Mouse (Mus musculus): Measurements from ENCODE around the gene Rpap2. TPM values are rescaled to one million over a fixed set of nuclear protein-coding genes. Genes with fewer than 3 reads are reported as not detected.
A peak's percentile ranks its signal among the peaks of the same experiment; 100 is the strongest.

Gene Rpap2
- polyA plus RNA-seq, 1 experiment, result 47.0 TPM

GRCm38 (mm10) chr5:107687592-107688498, 90.7 kb downstream of the Rpap2 start:
- Histone ChIP-seq H3K36me3 (ENCODE audit: control insufficient read depth, insufficient read depth, low read length, poor library complexity, severe bottlenecking) (no peaks in the 10 kb centered on the region), H3K9me3 (replicated peaks; ENCODE audit: control insufficient read depth, insufficient read depth, low read length, poor library complexity, severe bottlenecking) (0 out of 2 replicates have a peak, but pooled peaks cover 2% of the 10 kb centered on the region), H3K4me1 (ENCODE audit: control insufficient read depth, insufficient read depth, low read length) (no peaks in the 10 kb centered on the region), H3K27me3 (ENCODE audit: control insufficient read depth, insufficient read depth, low read length, poor library complexity, severe bottlenecking) (peaks cover 5% of the 10 kb centered on the region), H3K9ac (ENCODE audit: low read depth, poor library complexity, severe bottlenecking) (no peak overlapping the region), H3K4me3 (ENCODE audit: low read depth, low read length) (peak overlapping the region; percentile 47), H3K27ac (ENCODE audit: insufficient read depth, low read length) (no peak overlapping the region)
- TF ChIP-seq POLR2A (IDR thresholded peaks at IDR 0.05; ENCODE audit: insufficient read depth, low read length) (no peak), EP300 (IDR thresholded peaks at IDR 0.05; ENCODE audit: insufficient read depth, low read depth, low read length) (no peak), CTCF (IDR thresholded peaks at IDR 0.05; ENCODE audit: low read depth, low read length) (no peak)

DNA sequence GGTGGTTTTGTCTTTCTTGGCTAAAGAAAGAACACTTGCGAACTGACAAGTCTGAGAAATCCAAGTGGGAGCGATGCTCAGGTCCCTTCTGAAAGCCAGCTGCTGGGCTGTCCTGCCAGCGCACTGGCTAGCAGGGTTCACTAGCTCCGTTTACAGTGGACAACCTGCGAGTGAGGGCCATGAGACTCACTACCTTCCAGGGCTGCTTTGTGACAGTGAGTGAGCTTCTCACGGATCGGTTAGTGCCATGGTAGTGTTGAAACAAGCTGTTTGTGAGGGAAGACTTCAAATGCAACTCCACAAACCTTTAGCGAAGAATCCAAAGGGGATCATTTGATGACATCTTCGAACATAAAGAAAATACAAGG, 91.3 kb downstream of the Rpap2 start:
- 0 out of 2 replicates have a peak, but pooled peaks cover 2% of the 10 kb centered on the region for H3K9me3 ChIP-seq (replicated peaks; ENCODE audit: control insufficient read depth, insufficient read depth, low read length, poor library complexity, severe bottlenecking)
- no peak overlapping the region for H3K4me3 ChIP-seq (ENCODE audit: low read depth, low read length)
- no peaks in the 10 kb centered on the region for H3K36me3 ChIP-seq (ENCODE audit: control insufficient read depth, insufficient read depth, low read length, poor library complexity, severe bottlenecking)
- peaks cover 5% of the 10 kb centered on the region for H3K27me3 ChIP-seq (ENCODE audit: control insufficient read depth, insufficient read depth, low read length, poor library complexity, severe bottlenecking)
- H3K27ac ChIP-seq (ENCODE audit: insufficient read depth, low read length), result no peak overlapping the region
- TF ChIP-seq EP300 (IDR thresholded peaks at IDR 0.05; ENCODE audit: insufficient read depth, low read depth, low read length), result no peak
- TF ChIP-seq CTCF (IDR thresholded peaks at IDR 0.05; ENCODE audit: low read depth, low read length), result no peak
- H3K4me1 ChIP-seq (ENCODE audit: control insufficient read depth, insufficient read depth, low read length), result no peaks in the 10 kb centered on the region
- H3K9ac ChIP-seq (ENCODE audit: low read depth, poor library complexity, severe bottlenecking), result no peak overlapping the region

DNA sequence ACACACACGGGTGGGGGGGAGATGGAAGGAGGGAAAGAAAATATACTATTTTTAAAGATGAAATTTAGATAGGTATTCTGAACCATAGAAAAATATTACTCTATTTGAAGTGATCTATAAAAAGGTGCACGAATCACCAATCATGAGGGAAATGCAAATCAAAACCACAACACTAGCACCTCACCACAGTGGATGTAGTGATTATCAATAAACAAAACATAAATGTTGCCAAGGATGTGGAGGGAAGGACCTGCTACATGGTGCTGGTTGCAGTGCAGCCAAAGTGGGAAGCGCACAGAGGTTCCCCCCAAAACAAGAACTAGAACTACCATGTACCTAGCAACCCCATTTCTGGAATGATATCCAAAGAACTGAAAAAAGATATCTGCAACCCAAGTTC, 97.8 kb downstream of the Rpap2 start:
- no peaks in the 10 kb centered on the region for H3K9me3 ChIP-seq (replicated peaks; ENCODE audit: control insufficient read depth, insufficient read depth, low read length, poor library complexity, severe bottlenecking)
- H3K4me1 ChIP-seq (ENCODE audit: control insufficient read depth, insufficient read depth, low read length), result no peaks in the 10 kb centered on the region
- no peaks in the 10 kb centered on the region for H3K27me3 ChIP-seq (ENCODE audit: control insufficient read depth, insufficient read depth, low read length, poor library complexity, severe bottlenecking)
- TF ChIP-seq EP300 (IDR thresholded peaks at IDR 0.05; ENCODE audit: insufficient read depth, low read depth, low read length), result no peak
- TF ChIP-seq POLR2A (IDR thresholded peaks at IDR 0.05; ENCODE audit: insufficient read depth, low read length), result no peak
- TF ChIP-seq CTCF (IDR thresholded peaks at IDR 0.05; ENCODE audit: low read depth, low read length), result no peak
- H3K9ac ChIP-seq (ENCODE audit: low read depth, poor library complexity, severe bottlenecking), result no peak overlapping the region
- H3K27ac ChIP-seq (ENCODE audit: insufficient read depth, low read length), result no peak overlapping the region
- H3K36me3 ChIP-seq (ENCODE audit: control insufficient read depth, insufficient read depth, low read length, poor library complexity, severe bottlenecking), result no peaks in the 10 kb centered on the region
- H3K4me3 ChIP-seq (ENCODE audit: low read depth, low read length), result no peak overlapping the region

DNA sequence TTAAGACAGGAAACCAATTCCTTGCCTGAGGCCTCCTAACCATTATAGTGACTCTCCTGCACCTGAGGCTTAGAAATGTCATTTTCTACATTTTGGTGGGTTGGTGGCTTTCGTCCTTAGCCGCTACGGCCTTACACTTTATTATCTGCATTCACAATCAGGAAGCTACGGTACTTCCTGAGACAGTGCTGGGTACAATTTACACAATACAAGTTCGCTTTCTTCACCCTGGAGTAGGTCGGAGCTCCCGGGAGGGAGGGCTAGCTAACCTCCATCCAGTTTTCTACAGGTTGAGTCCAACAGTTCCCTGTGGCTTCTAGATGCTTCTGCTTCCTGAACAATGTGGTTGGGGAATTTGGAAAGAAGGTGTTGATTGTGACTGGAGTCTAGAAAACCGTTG, 101.7 kb downstream of the Rpap2 start:
- no peaks in the 10 kb centered on the region for H3K4me1 ChIP-seq (ENCODE audit: control insufficient read depth, insufficient read depth, low read length)
- no peak overlapping the region for H3K9ac ChIP-seq (ENCODE audit: low read depth, poor library complexity, severe bottlenecking)
- TF ChIP-seq POLR2A (IDR thresholded peaks at IDR 0.05; ENCODE audit: insufficient read depth, low read length) (no peak), CTCF (IDR thresholded peaks at IDR 0.05; ENCODE audit: low read depth, low read length) (no peak), EP300 (IDR thresholded peaks at IDR 0.05; ENCODE audit: insufficient read depth, low read depth, low read length) (no peak)
- no peaks in the 10 kb centered on the region for H3K9me3 ChIP-seq (replicated peaks; ENCODE audit: control insufficient read depth, insufficient read depth, low read length, poor library complexity, severe bottlenecking)
- no peaks in the 10 kb centered on the region for H3K36me3 ChIP-seq (ENCODE audit: control insufficient read depth, insufficient read depth, low read length, poor library complexity, severe bottlenecking)
- no peaks in the 10 kb centered on the region for H3K27me3 ChIP-seq (ENCODE audit: control insufficient read depth, insufficient read depth, low read length, poor library complexity, severe bottlenecking)
- H3K27ac ChIP-seq (ENCODE audit: insufficient read depth, low read length), result no peak overlapping the region
- H3K4me3 ChIP-seq (ENCODE audit: low read depth, low read length), result no peak overlapping the region

GRCm38 (mm10) chr5:107700873-107701272, 103.7 kb downstream of the Rpap2 start:
- H3K27me3 ChIP-seq (ENCODE audit: control insufficient read depth, insufficient read depth, low read length, poor library complexity, severe bottlenecking), result no peaks in the 10 kb centered on the region
- no peak overlapping the region for H3K27ac ChIP-seq (ENCODE audit: insufficient read depth, low read length)
- TF ChIP-seq EP300 (IDR thresholded peaks at IDR 0.05; ENCODE audit: insufficient read depth, low read depth, low read length), result no peak
- no peak for TF ChIP-seq CTCF (IDR thresholded peaks at IDR 0.05; ENCODE audit: low read depth, low read length)
- TF ChIP-seq POLR2A (IDR thresholded peaks at IDR 0.05; ENCODE audit: insufficient read depth, low read length), result no peak
- H3K9me3 ChIP-seq (replicated peaks; ENCODE audit: control insufficient read depth, insufficient read depth, low read length, poor library complexity, severe bottlenecking), result no peaks in the 10 kb centered on the region
- H3K9ac ChIP-seq (ENCODE audit: low read depth, poor library complexity, severe bottlenecking), result no peak overlapping the region
- H3K4me3 ChIP-seq (ENCODE audit: low read depth, low read length), result no peak overlapping the region
- no peaks in the 10 kb centered on the region for H3K4me1 ChIP-seq (ENCODE audit: control insufficient read depth, insufficient read depth, low read length)
- no peaks in the 10 kb centered on the region for H3K36me3 ChIP-seq (ENCODE audit: control insufficient read depth, insufficient read depth, low read length, poor library complexity, severe bottlenecking)

DNA sequence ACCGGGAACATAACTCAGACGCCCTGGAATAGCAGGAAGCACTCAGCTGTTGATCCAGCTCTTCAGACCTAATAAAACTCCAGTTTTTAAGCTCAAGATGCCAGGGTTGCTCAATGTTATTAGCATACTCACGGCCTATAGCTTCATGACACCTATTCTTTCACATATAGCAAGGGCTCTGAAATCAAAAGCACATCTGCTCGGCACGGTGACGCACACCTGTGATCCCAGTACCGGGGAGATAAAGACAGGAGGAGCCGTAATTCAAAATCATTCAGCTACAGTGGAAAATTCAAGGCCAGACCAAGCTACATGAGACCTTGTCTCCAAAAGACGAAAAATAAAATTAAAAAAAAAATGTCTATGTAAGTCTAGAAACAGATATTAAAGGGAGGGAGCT, 104.5 kb downstream of the Rpap2 start:
- TF ChIP-seq EP300 (IDR thresholded peaks at IDR 0.05; ENCODE audit: insufficient read depth, low read depth, low read length), result no peak
- Histone ChIP-seq H3K4me3 (ENCODE audit: low read depth, low read length) (no peak overlapping the region), H3K9me3 (replicated peaks; ENCODE audit: control insufficient read depth, insufficient read depth, low read length, poor library complexity, severe bottlenecking) (no peaks in the 10 kb centered on the region), H3K36me3 (ENCODE audit: control insufficient read depth, insufficient read depth, low read length, poor library complexity, severe bottlenecking) (no peaks in the 10 kb centered on the region), H3K27ac (ENCODE audit: insufficient read depth, low read length) (no peak overlapping the region), H3K9ac (ENCODE audit: low read depth, poor library complexity, severe bottlenecking) (no peak overlapping the region), H3K27me3 (ENCODE audit: control insufficient read depth, insufficient read depth, low read length, poor library complexity, severe bottlenecking) (no peaks in the 10 kb centered on the region), H3K4me1 (ENCODE audit: control insufficient read depth, insufficient read depth, low read length) (no peaks in the 10 kb centered on the region)

Data from ES-Bruce4 (cell line).